Mouse (Mus musculus) limb, embryonic 13.5 days (tissue): ENCODE measurements around the gene Fam166a. TPM values are rescaled to one million over a fixed set of nuclear protein-coding genes. Genes with fewer than 3 reads are reported as not detected.
A peak's percentile ranks its signal among the peaks of the same experiment; 100 is the strongest.

ENCODE experiments used
- ATAC-seq: fragments of 200-750 bp; cut with Nextera tagmentation; 2 replicates; pipeline ENCODE4 v1.8.0; 2017; ENCODE audit warnings: low read depth, moderate number of reproducible peaks, moderate TSS enrichment; ENCODE audit not compliant: low FRiP score
- H3K27ac ChIP-seq: fragments of 300-500 bp; sonication (generic); 2 replicates; pipeline ENCODE4 v1.5.1; 2015; ENCODE audit warnings: inconsistent platforms, mild to moderate bottlenecking, moderate library complexity
- H3K27me3 ChIP-seq: fragments of 300-500 bp; sonication (generic); 2 replicates; pipeline ENCODE4 v1.6.1; 2015; ENCODE audit warnings: mild to moderate bottlenecking, inconsistent platforms
- H3K36me3 ChIP-seq: fragments of 300-500 bp; sonication (generic); 2 replicates; pipeline ENCODE4 v1.6.1; 2015; ENCODE audit warnings: inconsistent platforms, mild to moderate bottlenecking, moderate library complexity
- H3K4me1 ChIP-seq: fragments of 300-500 bp; sonication (generic); 2 replicates; pipeline ENCODE4 v1.6.1; 2015; ENCODE audit warnings: inconsistent platforms
- H3K4me2 ChIP-seq: fragments of 300-500 bp; sonication (generic); replicated peaks from 2 replicates; pipeline ENCODE4 v1.6.1; 2015; ENCODE audit warnings: inconsistent platforms, mild to moderate bottlenecking, moderate library complexity
- H3K4me3 ChIP-seq: fragments of 300-500 bp; sonication (generic); 2 replicates; pipeline ENCODE4 v1.5.1; 2015; ENCODE audit warnings: moderate library complexity, mild to moderate bottlenecking, inconsistent platforms
- H3K9ac ChIP-seq: fragments of 300-500 bp; sonication (generic); 2 replicates; pipeline ENCODE4 v1.6.1; 2015; ENCODE audit warnings: mild to moderate bottlenecking, inconsistent platforms
- H3K9me3 ChIP-seq: fragments of 300-500 bp; sonication (generic); 2 replicates; pipeline ENCODE4 v1.6.1; 2016; ENCODE audit warnings: inconsistent platforms
- WGBS: fragments of 180-500 bp; shearing (Covaris S2); methylation state at CpG from one replicate; pipeline ENCODE4 v1.1.7; 2015; 5-methylcytosine and 5-hydroxymethylcytosine counted together
- polyA plus RNA-seq: library from polyadenylated mRNA; unstranded; fragments of >200 nt; fragmentation: Nextera tagmentation; extraction: Ambion mirVana; gene quantifications from 2 replicates; pipeline ENCODE4 v1.2.1, GENCODE M21; 2015

Gene Fam166a
- polyA plus RNA-seq, 1 experiment from 2014 or later: not detected

DNA sequence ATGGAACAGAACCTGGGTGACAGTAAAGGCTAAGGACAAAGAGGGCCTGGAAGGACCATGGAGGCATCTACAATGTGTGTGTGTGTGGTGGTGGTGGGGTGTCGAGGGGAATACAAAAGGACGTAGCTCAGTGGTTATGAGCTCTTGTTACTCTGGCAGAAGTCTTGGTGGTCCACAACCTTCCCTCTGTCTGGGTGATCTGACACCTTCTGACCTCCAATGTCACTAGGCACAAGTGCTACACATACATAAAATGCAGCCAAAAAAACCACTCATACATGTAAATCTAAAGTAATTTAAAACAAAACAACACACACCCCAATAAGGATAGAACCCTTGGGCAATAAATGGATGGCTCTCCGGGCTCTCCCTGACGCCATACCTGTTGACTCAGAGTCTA is 8.9 kb downstream of the Fam166a start:
- no peak overlapping the region for H3K27ac ChIP-seq
- no peak for ATAC-seq
- H3K4me2 ChIP-seq: no peak overlapping the region
- peaks cover 3% of the 10 kb centered on the region; the same call in 1 of the 2 replicates for H3K36me3 ChIP-seq
- H3K9me3 ChIP-seq: no peaks in the 10 kb centered on the region
- WGBS: 84% methylated on average over 4 of the region's 4 CpGs
- no peak overlapping the region for H3K9ac ChIP-seq
- no peak overlapping the region for H3K4me3 ChIP-seq
- peaks cover 18% of the 10 kb centered on the region for H3K4me1 ChIP-seq
- peaks cover 16% of the 10 kb centered on the region; the same call in 1 of the 2 replicates for H3K27me3 ChIP-seq

DNA sequence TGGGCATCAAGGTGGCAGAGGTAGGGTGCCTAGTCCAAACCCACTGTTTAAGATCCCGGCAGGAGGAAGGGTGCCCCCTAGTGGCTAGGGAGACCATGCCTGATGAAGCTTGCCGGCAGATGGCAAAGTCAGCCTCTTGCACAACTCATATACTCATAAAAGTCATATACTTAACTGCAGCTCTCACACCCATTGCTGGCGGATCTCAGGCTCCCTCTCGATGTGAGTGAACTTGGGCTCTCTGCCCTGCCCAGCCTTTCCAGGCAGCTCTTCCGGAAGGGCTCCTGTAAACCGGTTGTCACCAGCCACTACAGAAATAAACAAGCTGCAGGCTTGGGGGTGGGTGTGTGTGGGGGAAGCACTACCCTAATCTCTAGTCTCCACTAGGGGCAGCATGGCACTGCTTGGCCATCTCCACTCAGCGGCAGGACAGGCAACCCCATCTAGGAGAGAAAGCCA is 9.9 kb downstream of the Fam166a start:
- peak overlapping the region; percentile 40 for H3K4me2 ChIP-seq
- peaks cover 14% of the 10 kb centered on the region for H3K4me1 ChIP-seq
- no peak overlapping the region for H3K4me3 ChIP-seq
- no peaks in the 10 kb centered on the region for H3K9me3 ChIP-seq
- H3K36me3 ChIP-seq: no peaks in the 10 kb centered on the region
- H3K9ac ChIP-seq: no peak overlapping the region
- 2% methylated on average over 7 of the region's 7 CpGs for WGBS
- ATAC-seq: no peak
- H3K27me3 ChIP-seq: peaks cover 26% of the 10 kb centered on the region; the same call in 1 of the 2 replicates
- H3K27ac ChIP-seq: no peak overlapping the region

DNA sequence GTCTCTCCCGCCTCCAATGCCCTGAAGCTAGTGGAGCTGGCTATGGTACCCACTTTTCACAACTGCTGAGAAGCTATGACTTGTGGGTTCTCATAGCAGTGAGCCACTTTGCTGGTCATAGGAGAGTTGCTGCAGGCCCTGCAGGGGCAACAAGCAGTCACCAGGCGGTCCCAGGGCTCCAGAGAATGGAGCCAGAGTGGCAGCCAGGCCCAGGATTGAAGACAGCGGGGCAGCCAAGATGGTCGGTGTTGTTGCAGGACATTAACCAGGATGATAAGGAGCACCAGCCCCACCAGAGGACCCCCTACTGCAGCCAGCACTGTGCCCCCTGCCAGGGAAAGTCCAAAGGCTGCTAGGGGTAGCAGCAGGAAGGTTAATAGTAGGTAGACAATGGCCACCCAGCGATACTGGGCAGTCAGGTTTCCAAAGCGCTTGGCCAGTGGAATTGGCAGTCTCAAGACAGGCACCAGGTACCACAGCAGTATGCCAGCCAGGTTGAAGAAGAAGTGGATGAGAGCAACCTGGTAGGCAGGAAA is 10.5 kb downstream of the Fam166a start:
- Histone ChIP-seq H3K4me3 (no peak overlapping the region), H3K4me1 (peaks cover 10% of the 10 kb centered on the region), H3K9ac (peak overlapping the region; percentile 31; the same call in 1 of the 2 replicates), H3K4me2 (peak overlapping the region; percentile 40), H3K9me3 (no peaks in the 10 kb centered on the region), H3K36me3 (no peaks in the 10 kb centered on the region), H3K27me3 (peaks cover 30% of the 10 kb centered on the region; the same call in 1 of the 2 replicates), H3K27ac (no peak overlapping the region)
- WGBS: 67% methylated on average over 6 of the region's 6 CpGs
- no peak for ATAC-seq

DNA sequence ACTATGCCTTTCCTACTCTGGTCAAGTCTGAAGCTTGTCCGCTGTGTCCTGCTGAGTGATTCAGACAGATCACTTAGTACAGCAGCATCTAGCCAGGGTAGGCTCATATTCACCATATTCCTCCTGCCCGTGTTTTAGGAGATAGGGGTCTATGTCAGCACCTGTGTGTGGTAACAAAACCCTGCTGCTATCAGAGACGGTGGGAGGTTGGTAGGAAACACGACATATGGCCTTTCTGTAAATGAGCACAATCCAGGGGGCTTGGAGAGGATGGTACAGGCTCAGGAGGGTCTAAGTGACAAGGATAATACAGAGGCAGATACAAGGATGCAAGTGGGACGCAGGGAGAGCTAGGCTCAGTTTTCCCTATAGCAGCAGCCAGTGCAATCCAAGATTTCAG is 11.0 kb downstream of the Fam166a start:
- WGBS: 81% methylated on average over 5 of the region's 5 CpGs
- no peaks in the 10 kb centered on the region for H3K36me3 ChIP-seq

DNA sequence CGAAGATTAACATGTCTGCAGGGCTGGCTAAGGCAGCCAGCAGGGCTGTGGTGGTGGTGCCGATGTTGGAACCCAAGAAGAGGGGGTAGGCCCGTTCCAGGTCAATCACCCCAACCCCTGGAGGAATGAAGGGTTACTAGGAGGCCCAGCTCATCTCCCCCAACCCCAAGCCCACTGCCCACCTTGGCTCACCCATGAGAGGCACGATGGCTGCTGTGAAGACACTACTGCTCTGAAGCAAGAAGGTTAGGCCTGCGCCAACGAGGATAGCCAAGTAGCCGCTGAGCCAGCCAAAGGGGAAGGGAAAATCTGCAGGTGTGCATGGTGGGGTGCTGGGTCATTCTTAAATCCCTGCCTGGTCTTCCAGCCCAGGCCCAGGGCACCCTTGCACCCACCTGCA is 12.0 kb downstream of the Fam166a start:
- no peak for ATAC-seq
- Histone ChIP-seq H3K27me3 (peaks cover 33% of the 10 kb centered on the region; the same call in 1 of the 2 replicates), H3K4me3 (no peak overlapping the region), H3K9ac (no peak overlapping the region; the same call in 1 of the 2 replicates), H3K9me3 (no peaks in the 10 kb centered on the region), H3K4me2 (no peak overlapping the region), H3K36me3 (no peaks in the 10 kb centered on the region), H3K27ac (no peak overlapping the region), H3K4me1 (peaks cover 7% of the 10 kb centered on the region)
- 86% methylated on average over 7 of the region's 7 CpGs for WGBS

More for the DNA sequence above, 11.0 kb downstream of the Fam166a start:
- no peak overlapping the region for H3K4me3 ChIP-seq
- H3K9ac ChIP-seq: no peak overlapping the region
- H3K27ac ChIP-seq: no peak overlapping the region
- H3K27me3 ChIP-seq: peaks cover 33% of the 10 kb centered on the region; the same call in 1 of the 2 replicates
- H3K4me1 ChIP-seq: peaks cover 10% of the 10 kb centered on the region
- H3K9me3 ChIP-seq: no peaks in the 10 kb centered on the region
- H3K4me2 ChIP-seq: no peak overlapping the region
- ATAC-seq: no peak

DNA sequence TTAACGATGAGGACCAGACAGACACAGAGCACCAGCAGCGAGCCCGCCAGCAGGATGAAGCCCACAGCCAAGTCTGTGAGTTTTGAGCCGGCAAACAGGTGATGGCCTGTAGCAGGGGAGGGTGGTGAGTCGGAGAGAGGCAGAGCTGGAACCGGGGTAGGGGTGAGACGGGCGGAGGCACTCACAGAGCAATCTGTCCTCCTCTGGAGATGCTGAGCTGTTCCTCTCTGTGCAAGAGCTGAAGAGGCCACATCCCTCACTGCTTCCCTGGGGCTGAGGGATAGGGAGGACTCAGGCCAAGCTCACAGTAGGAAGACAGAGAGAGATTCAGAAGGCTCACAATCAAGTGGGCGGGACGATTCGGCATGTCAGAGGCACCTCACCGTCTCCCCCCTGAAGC is 12.5 kb downstream of the Fam166a start:
- no peak overlapping the region for H3K4me2 ChIP-seq
- peaks cover 35% of the 10 kb centered on the region for H3K27me3 ChIP-seq
- H3K4me1 ChIP-seq: peaks cover 4% of the 10 kb centered on the region; the same call in 1 of the 2 replicates
- H3K36me3 ChIP-seq: no peaks in the 10 kb centered on the region
- no peak overlapping the region for H3K4me3 ChIP-seq
- H3K27ac ChIP-seq: no peak overlapping the region
- peak overlapping the region; percentile 25; the same call in 1 of the 2 replicates for H3K9ac ChIP-seq
- 54% methylated on average over 12 of the region's 12 CpGs for WGBS
- H3K9me3 ChIP-seq: no peaks in the 10 kb centered on the region
- ATAC-seq: no peak

DNA sequence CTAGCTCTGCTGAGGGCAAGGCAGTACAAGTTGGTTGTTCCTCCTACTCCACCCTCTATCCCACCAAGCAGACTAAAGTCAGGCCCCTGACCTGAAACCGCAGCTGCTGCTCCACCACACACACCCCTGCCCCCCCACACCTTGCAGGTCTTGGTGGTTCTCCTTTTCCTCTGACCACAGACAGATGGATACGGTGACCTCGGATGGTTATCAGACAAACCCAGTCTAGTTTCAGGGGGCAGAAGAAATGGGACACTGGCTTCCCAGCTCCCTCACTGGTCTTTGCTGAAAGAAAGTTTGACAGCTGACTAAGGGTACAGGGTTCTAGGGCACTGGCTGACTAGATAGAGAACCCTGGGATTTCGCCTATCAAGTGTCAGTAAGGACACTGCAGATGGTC is 14.9 kb downstream of the Fam166a start:
- 75% methylated on average over 4 of the region's 4 CpGs for WGBS

DNA sequence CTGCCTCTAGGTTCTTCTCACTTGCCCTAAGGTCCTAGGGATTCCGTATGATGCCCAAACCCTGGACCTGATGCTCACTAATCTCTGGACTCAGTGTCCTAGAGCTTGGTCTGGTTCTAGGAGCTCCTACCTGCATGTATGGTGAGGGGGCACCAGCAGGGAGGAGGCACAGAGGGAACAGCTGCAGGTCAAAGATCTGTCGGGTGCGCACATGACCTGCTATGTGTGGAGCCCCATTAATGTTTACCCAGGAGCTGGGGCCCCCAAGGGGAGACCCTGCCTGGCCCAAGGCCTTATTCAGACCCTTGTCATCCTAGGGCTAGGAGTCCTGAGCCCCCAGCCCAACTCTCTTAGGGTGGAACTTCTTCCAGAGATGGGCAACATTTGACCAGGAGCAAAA is 15.5 kb downstream of the Fam166a start, which contains the start of gene Slc34a3:
TSS of gene Slc34a3 (minus strand) at position 315 of the 400 bp plus-strand sequence.
- H3K4me3 ChIP-seq: no peak within 1 kb of the TSS
- H3K4me2 ChIP-seq: no peak within 1 kb of the TSS
- 84% methylated on average over 3 of the region's 3 CpGs for WGBS

More for the DNA sequence above, 14.9 kb downstream of the Fam166a start:
- no peak overlapping the region for H3K4me2 ChIP-seq
- H3K9me3 ChIP-seq: no peaks in the 10 kb centered on the region
- ATAC-seq: no peak
- no peak overlapping the region for H3K27ac ChIP-seq
- H3K4me1 ChIP-seq: peaks cover 4% of the 10 kb centered on the region; the same call in 1 of the 2 replicates
- no peaks in the 10 kb centered on the region for H3K36me3 ChIP-seq
- H3K4me3 ChIP-seq: no peak overlapping the region
- no peak overlapping the region for H3K9ac ChIP-seq
- H3K27me3 ChIP-seq: peaks cover 43% of the 10 kb centered on the region

DNA sequence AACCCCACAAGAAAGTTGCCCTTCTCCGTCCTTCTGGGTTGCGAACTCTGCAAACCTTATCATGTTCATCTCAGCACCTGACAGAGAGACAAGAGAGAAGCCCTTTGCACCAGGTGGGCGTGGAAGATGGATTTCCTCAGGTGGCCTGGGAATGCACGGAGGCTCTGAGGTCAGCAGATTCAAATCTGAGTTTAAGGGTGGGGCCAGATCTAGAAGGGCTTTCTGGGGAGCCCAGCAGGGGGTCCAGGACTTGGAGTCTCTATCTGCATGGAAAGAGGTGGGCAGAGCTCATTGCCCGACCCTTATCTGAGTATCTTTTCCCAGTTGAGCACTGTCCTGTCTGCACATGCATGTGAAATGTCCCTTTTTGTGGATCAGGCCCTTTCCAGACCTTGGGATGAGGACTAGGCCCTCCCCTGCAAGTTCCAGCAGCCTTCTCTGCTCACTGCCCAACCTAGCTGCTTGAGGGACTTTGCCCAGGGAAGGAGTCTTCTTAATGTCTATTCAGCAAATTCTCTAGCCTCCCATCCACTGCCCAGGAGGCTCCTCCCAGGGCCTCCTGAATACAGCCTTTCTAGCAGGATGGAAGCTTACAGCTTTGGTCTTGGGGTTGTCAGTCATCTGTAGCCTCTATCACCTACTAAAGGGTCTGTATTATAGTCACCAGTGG is 16.1 kb downstream of the Fam166a start:
- no peak for ATAC-seq
- 70% methylated on average over 5 of the region's 5 CpGs for WGBS
- Histone ChIP-seq H3K36me3 (no peaks in the 10 kb centered on the region), H3K27ac (no peak overlapping the region), H3K4me3 (no peak overlapping the region), H3K4me1 (no peaks in the 10 kb centered on the region), H3K9ac (no peak overlapping the region), H3K9me3 (no peaks in the 10 kb centered on the region), H3K27me3 (peaks cover 51% of the 10 kb centered on the region), H3K4me2 (no peak overlapping the region)

More for the DNA sequence above, 15.5 kb downstream of the Fam166a start, which contains the start of gene Slc34a3:
- peaks cover 47% of the 10 kb centered on the region for H3K27me3 ChIP-seq
- 0 out of 2 replicates have a peak, but pooled peaks cover under 1% of the 10 kb centered on the region for H3K4me1 ChIP-seq
- H3K9ac ChIP-seq: no peak within 1 kb of the TSS
- no peak within 1 kb of the TSS for H3K27ac ChIP-seq
- H3K9me3 ChIP-seq: no peaks in the 10 kb centered on the region
- H3K36me3 ChIP-seq: no peaks in the 10 kb centered on the region
- no peak for ATAC-seq

DNA sequence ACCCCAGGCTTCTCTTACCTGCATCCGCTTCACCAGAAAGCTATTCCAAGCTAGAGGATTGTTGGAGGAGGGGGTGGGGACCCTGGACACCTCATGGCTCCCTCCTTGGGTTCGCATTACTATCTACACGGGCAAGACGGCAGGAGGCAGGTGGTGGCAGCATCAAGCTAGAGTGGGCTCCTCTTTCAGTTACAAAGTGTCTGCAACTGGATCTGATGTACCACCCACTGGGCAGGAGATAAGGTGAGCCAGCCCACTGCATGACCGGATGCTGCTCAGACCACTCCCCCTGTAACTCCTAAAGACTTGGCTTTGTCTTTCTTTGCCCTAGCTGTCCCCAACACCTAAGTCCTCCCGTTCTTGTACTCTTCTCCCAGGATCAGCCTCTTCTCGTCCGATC is 18.1 kb downstream of the Fam166a start, which contains the start of gene Rnf224:
TSS of gene Rnf224 (minus strand) at position 174 of the 400 bp plus-strand sequence.
- ATAC-seq: no peak
- H3K9me3 ChIP-seq: no peaks in the 10 kb centered on the region
- peaks cover 49% of the 10 kb centered on the region for H3K27me3 ChIP-seq
- H3K27ac ChIP-seq: no peak within 1 kb of the TSS
- WGBS: 37% methylated on average over 8 of the region's 8 CpGs
- no peaks in the 10 kb centered on the region for H3K36me3 ChIP-seq
- no peak within 1 kb of the TSS for H3K9ac ChIP-seq
- H3K4me2 ChIP-seq: no peak within 1 kb of the TSS
- H3K4me3 ChIP-seq: no peak within 1 kb of the TSS
- peaks cover 12% of the 10 kb centered on the region for H3K4me1 ChIP-seq

DNA sequence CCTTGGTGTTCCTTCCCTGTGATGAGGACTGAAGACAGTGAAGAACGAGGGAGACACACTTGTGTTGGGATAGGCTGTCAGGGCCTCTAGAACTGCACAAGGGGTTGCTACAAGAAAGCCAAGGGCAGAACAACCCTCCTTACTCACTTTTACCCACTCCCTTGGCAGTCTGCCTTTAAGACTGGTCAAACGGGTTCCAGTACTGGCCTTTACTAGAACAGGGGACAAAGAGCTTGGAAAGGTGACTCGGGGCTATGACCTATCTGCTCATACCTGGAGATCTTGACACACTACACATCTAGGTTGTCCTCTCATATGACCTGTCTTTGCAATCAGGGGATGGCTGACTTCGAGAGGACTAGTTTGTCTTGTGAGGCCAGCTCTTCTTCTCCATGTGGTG is 19.0 kb downstream of the Fam166a start:
- no peak overlapping the region for H3K4me3 ChIP-seq
- no peak overlapping the region for H3K9ac ChIP-seq
- peaks cover 20% of the 10 kb centered on the region for H3K4me1 ChIP-seq
- no peak overlapping the region for H3K27ac ChIP-seq
- no peaks in the 10 kb centered on the region for H3K36me3 ChIP-seq
- WGBS: 64% methylated on average over 4 of the region's 4 CpGs
- ATAC-seq: no peak
- no peak overlapping the region for H3K4me2 ChIP-seq
- H3K9me3 ChIP-seq: no peaks in the 10 kb centered on the region
- peaks cover 50% of the 10 kb centered on the region for H3K27me3 ChIP-seq

DNA sequence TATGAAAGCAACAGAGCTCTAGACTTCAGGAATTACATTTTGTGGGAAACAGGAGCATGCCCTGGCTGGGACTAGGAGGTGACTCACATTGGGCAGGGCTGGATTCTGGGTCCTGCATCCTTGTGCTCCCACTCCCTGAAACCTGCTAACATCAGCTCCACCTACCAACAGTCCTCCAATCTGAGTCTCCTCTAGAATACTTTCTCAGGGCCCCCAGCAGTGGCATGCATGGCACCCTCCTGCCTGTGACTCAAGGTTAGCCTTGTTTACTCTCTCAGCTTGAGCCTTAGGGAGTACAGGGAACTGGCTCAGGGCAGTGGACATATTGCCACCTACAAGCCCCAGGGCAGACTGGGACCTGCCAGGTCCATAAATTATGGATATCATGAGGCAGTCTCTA is 19.6 kb downstream of the Fam166a start:
- Histone ChIP-seq H3K4me3 (no peak overlapping the region), H3K27ac (no peak overlapping the region), H3K36me3 (no peaks in the 10 kb centered on the region), H3K9me3 (no peaks in the 10 kb centered on the region), H3K4me1 (peaks cover 24% of the 10 kb centered on the region), H3K27me3 (peaks cover 51% of the 10 kb centered on the region), H3K4me2 (no peak overlapping the region), H3K9ac (no peak overlapping the region)
- no peak for ATAC-seq
